Mouse (Mus musculus): ENCODE data around the gene Klhl26.

Gene Klhl26

GRCm38 (mm10) chr8:70477269-70477982, 658 bp upstream of the Klhl26 start:
- peak in 1 of 2 experiments; percentile 62 for DNase-seq (ENCODE audit: low spot score in 2 of 2)

GRCm38 (mm10) chr8:70471856-70472255, 4.9 kb downstream of the Klhl26 start:
- no peak for DNase-seq (ENCODE audit: low spot score in 2 of 2)

- DNase-seq (ENCODE audit: low spot score in 2 of 2) = no peak
Measured at GRCm38 (mm10) chr8:70469938-70470337, 6.8 kb downstream of the Klhl26 start.

- no peak for DNase-seq (ENCODE audit: low spot score in 2 of 2)
Measured at GRCm38 (mm10) chr8:70469295-70469916, 7.4 kb downstream of the Klhl26 start.

GRCm38 (mm10) chr8:70468733-70469132, 8.0 kb downstream of the Klhl26 start:
- no peak for DNase-seq (ENCODE audit: low spot score in 2 of 2)

GRCm38 (mm10) chr8:70467907-70468306, 8.9 kb downstream of the Klhl26 start:
- no peak for DNase-seq (ENCODE audit: low spot score in 2 of 2)

- no peak for DNase-seq (ENCODE audit: low spot score in 2 of 2)
Measured at GRCm38 (mm10) chr8:70467229-70467725, 9.5 kb downstream of the Klhl26 start.

GRCm38 (mm10) chr8:70466771-70467170, 10.0 kb downstream of the Klhl26 start:
- no peak for DNase-seq (ENCODE audit: low spot score in 2 of 2)

- no peak for DNase-seq (ENCODE audit: low spot score in 2 of 2)
Measured at GRCm38 (mm10) chr8:70466305-70466704, 10.5 kb downstream of the Klhl26 start.

- DNase-seq (ENCODE audit: low spot score in 2 of 2) = no peak
Measured at GRCm38 (mm10) chr8:70465701-70466100, 11.1 kb downstream of the Klhl26 start.

- DNase-seq (ENCODE audit: low spot score in 2 of 2) = no peak
Measured at GRCm38 (mm10) chr8:70464162-70464561, 12.6 kb downstream of the Klhl26 start.

GRCm38 (mm10) chr8:70463306-70463705, 13.5 kb downstream of the Klhl26 start:
- DNase-seq (ENCODE audit: low spot score in 2 of 2) = no peak

GRCm38 (mm10) chr8:70462516-70462813, 14.3 kb downstream of the Klhl26 start:
- no peak for DNase-seq (ENCODE audit: low spot score in 2 of 2)

GRCm38 (mm10) chr8:70461765-70462515, 14.8 kb downstream of the Klhl26 start:
- no peak for DNase-seq (ENCODE audit: low spot score in 2 of 2)

GRCm38 (mm10) chr8:70460606-70461005, 16.2 kb downstream of the Klhl26 start:
- DNase-seq (ENCODE audit: low spot score in 2 of 2) = no peak

- DNase-seq (ENCODE audit: low spot score in 2 of 2) = no peak
Measured at GRCm38 (mm10) chr8:70460199-70460598, 16.6 kb downstream of the Klhl26 start.

GRCm38 (mm10) chr8:70459636-70460035, 17.1 kb downstream of the Klhl26 start:
- DNase-seq (ENCODE audit: low spot score in 2 of 2) = no peak

GRCm38 (mm10) chr8:70458462-70458861, 18.3 kb downstream of the Klhl26 start:
- no peak for DNase-seq (ENCODE audit: low spot score in 2 of 2)

- DNase-seq (ENCODE audit: low spot score in 2 of 2) = no peak
Measured at GRCm38 (mm10) chr8:70457882-70458281, 18.9 kb downstream of the Klhl26 start.

GRCm38 (mm10) chr8:70456996-70457395, 19.8 kb downstream of the Klhl26 start:
- no peak for DNase-seq (ENCODE audit: low spot score in 2 of 2)

- no peak for DNase-seq (ENCODE audit: low spot score in 2 of 2)
Measured at GRCm38 (mm10) chr8:70453852-70454251, 22.9 kb downstream of the Klhl26 start.

GRCm38 (mm10) chr8:70452196-70452966, 24.4 kb downstream of the Klhl26 start:
- no peak for DNase-seq (ENCODE audit: low spot score in 2 of 2)

Measured in spleen, postnatal 10 days (tissue).